Mouse (Mus musculus): Measurements from ENCODE around the gene Gjd3.
"Not testable (repeated sequence)": the region's sequence is repeated elsewhere in the genome, so short reads cannot be mapped to it uniquely, and the experiment has no call there.

Gene Gjd3

GRCm38 (mm10) chr11:98933847-98934246, 49.0 kb downstream of the Gjd3 start:
- not testable (repeated sequence) for DNase-seq (ENCODE audit: low read depth, low spot score)

DNA sequence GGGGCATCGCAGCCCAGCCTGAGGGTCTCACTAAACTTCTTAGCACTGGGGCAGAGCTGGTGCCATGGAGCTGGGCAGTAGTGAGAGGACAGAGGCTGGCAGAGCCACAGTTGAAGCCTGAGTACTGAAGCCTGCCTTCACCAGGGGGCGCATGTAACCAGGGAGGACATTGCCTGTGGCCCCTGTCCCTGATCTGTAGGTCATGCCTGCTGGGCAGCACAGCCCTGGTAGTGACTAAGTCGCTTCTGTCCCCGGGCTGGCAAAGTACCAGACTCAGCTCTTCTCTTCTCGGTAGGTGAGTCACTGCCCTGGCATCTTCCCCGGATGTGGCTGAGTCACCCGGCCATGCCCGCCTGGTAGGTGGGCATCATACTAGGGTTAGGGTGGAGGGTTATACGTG, 49.7 kb downstream of the Gjd3 start:
- DNase-seq (ENCODE audit: low read depth, low spot score): no peak

GRCm38 (mm10) chr11:98932293-98933091, 50.3 kb downstream of the Gjd3 start:
- DNase-seq (ENCODE audit: low read depth, low spot score): no peak

All from brain, embryonic 18.5 days (tissue).